Comparison of ENCODE assay signal across 7 mouse cellular contexts in genomic region chr1:180364720-180365119, GRCm38 (mm10). TPM values are rescaled to one million over a fixed set of nuclear protein-coding genes. Genes with fewer than 3 reads are reported as not detected.
DNase-seq lines count a peak whose midpoint lies in the region; ATAC-seq and TF ChIP-seq lines count a peak whose summit lies in the region.

No protein-coding gene starts in this region.

- H3K9ac ChIP-seq in lung, embryonic 14.5 days, result 0 out of 2 replicates have a peak overlapping the region, but pooled peaks have one; percentile 18
- H3K9ac ChIP-seq in forebrain, embryonic 13.5 days, result peak overlapping the region; percentile 74; the same call in 1 of the 2 replicates
- peak overlapping the region; percentile 68 for H3K9ac ChIP-seq in limb, embryonic 13.5 days

- no peaks in the 10 kb centered on the region for H3K9me3 ChIP-seq in lung, embryonic 14.5 days (ENCODE audit: low read depth, low read length)
- no peaks in the 10 kb centered on the region for H3K9me3 ChIP-seq in forebrain, embryonic 13.5 days (replicated peaks)
- H3K9me3 ChIP-seq in limb, embryonic 13.5 days, result no peaks in the 10 kb centered on the region

- H3K36me3 ChIP-seq in lung, embryonic 14.5 days (ENCODE audit: insufficient read depth), result 0 out of 2 replicates have a peak, but pooled peaks cover 5% of the 10 kb centered on the region
- no peaks in the 10 kb centered on the region for H3K36me3 ChIP-seq in forebrain, embryonic 13.5 days (ENCODE audit: poor library complexity, severe bottlenecking)
- peaks cover 18% of the 10 kb centered on the region for H3K36me3 ChIP-seq in limb, embryonic 13.5 days
- H3K36me3 ChIP-seq in small intestine, adult 2 months (ENCODE audit: control insufficient read depth, insufficient read depth, low read length), result no peaks in the 10 kb centered on the region

- H3K27ac ChIP-seq in lung, embryonic 14.5 days (ENCODE audit: low read depth), result peak overlapping the region; percentile 77
- H3K27ac ChIP-seq in forebrain, embryonic 13.5 days, result peak overlapping the region; percentile 95
- peak overlapping the region; percentile 69 for H3K27ac ChIP-seq in limb, embryonic 13.5 days
- H3K27ac ChIP-seq in small intestine, adult 2 months (ENCODE audit: insufficient read depth, low read depth, low read length), result peak overlapping the region; percentile 23; the same call in 1 of the 2 replicates

- TF ChIP-seq POLR2A in small intestine, adult 2 months (IDR thresholded peaks at IDR 0.05; ENCODE audit: low read depth, low read length), result no peak

- ATAC-seq in lung, embryonic 14.5 days (ENCODE audit: insufficient read depth), result peak; percentile 1; the same call in 1 of the 2 replicates
- ATAC-seq in forebrain, embryonic 13.5 days, result peak; percentile 41
- no peak for ATAC-seq in limb, embryonic 13.5 days (ENCODE audit: low FRiP score, low read depth)

- no peaks in the 10 kb centered on the region for H3K27me3 ChIP-seq in lung, embryonic 14.5 days (ENCODE audit: insufficient read depth, low read length)
- no peaks in the 10 kb centered on the region for H3K27me3 ChIP-seq in forebrain, embryonic 13.5 days
- H3K27me3 ChIP-seq in limb, embryonic 13.5 days, result no peaks in the 10 kb centered on the region
- no peaks in the 10 kb centered on the region for H3K27me3 ChIP-seq in small intestine, adult 2 months (ENCODE audit: control insufficient read depth, insufficient read depth, low read length)

- H3K4me3 ChIP-seq in lung, embryonic 14.5 days (ENCODE audit: low read depth, low read length), result peak overlapping the region; percentile 45
- H3K4me3 ChIP-seq in forebrain, embryonic 13.5 days, result peak overlapping the region; percentile 44
- peak overlapping the region; percentile 50 for H3K4me3 ChIP-seq in limb, embryonic 13.5 days
- H3K4me3 ChIP-seq in small intestine, adult 2 months (ENCODE audit: low read depth, low read length), result no peak overlapping the region

- DNase-seq in lung, embryonic 14.5 days, result no peak
- DNase-seq in lung, adult 18-20 months, result no peak
- no peak for DNase-seq in frontal cortex, postnatal 25 days (ENCODE audit: low spot score in 2 of 2)
- no peak for DNase-seq in retina, embryonic 14.5 days (ENCODE audit: low spot score)

- H3K4me1 ChIP-seq in lung, embryonic 14.5 days (ENCODE audit: insufficient read depth), result peaks cover 17% of the 10 kb centered on the region; the same call in 1 of the 2 replicates
- H3K4me1 ChIP-seq in forebrain, embryonic 13.5 days, result peaks cover 40% of the 10 kb centered on the region
- H3K4me1 ChIP-seq in limb, embryonic 13.5 days, result peaks cover 38% of the 10 kb centered on the region
- peaks cover 19% of the 10 kb centered on the region for H3K4me1 ChIP-seq in small intestine, adult 2 months (ENCODE audit: control insufficient read depth, insufficient read depth, insufficient read length, low read length)

- no peak for TF ChIP-seq CTCF in lung, embryonic 14.5 days (IDR thresholded peaks at IDR 0.05; ENCODE audit: low read depth)
- no peak for TF ChIP-seq CTCF in small intestine, adult 2 months (IDR thresholded peaks at IDR 0.05; ENCODE audit: extremely low read depth, insufficient read length, insufficient replicate concordance, low read depth, low read length)

- 17% methylated on average over 2 of the region's 2 CpGs for WGBS in lung, embryonic 14.5 days
- 10% methylated on average over 2 of the region's 2 CpGs for WGBS in forebrain, embryonic 13.5 days
- 25% methylated on average over 2 of the region's 2 CpGs for WGBS in limb, embryonic 13.5 days
- 24% methylated on average over 2 of the region's 2 CpGs for WGBS in small intestine, adult 2 months

- peak overlapping the region; percentile 81 for H3K4me2 ChIP-seq in lung, embryonic 14.5 days
- peak overlapping the region; percentile 69 for H3K4me2 ChIP-seq in forebrain, embryonic 13.5 days
- H3K4me2 ChIP-seq in limb, embryonic 13.5 days (replicated peaks), result peak overlapping the region; percentile 80

RNA-seq across cellular contexts. Expression of gene Itpkb, which starts 34.4 kb away (rescaled TPM):
- 8.1 and 9.0 TPM in 2 replicates for polyA plus RNA-seq in lung, embryonic 14.5 days (2014; fragmentation: Nextera tagmentation; extraction: Ambion mirVana)
- 2.3 and 2.5 TPM in 2 replicates for polyA plus RNA-seq in forebrain, embryonic 13.5 days (2015; fragmentation: Nextera tagmentation; extraction: Ambion mirVana)
- polyA plus RNA-seq in limb, embryonic 13.5 days (2015; fragmentation: Nextera tagmentation; extraction: Ambion mirVana), result 9.5 and 10.1 TPM in 2 replicates
- 4.4 and 6.0 TPM in 2 replicates for polyA plus RNA-seq in small intestine, adult 2 months (2012; rRNA removed)

Comparison
In these comparisons a context has a peak if more than half of its experiments do, and no peak if none do; other contexts are left out.
1. H3K27ac ChIP-seq: peak in every context shown above with its lines; median percentile 95 in forebrain, embryonic 13.5 days; 77 in lung, embryonic 14.5 days; 69 in limb, embryonic 13.5 days; 23 in small intestine, adult 2 months.
2. H3K9ac ChIP-seq: peak in every context shown above with its lines; median percentile 74 in forebrain, embryonic 13.5 days; 68 in limb, embryonic 13.5 days; 18 in lung, embryonic 14.5 days.